Mouse (Mus musculus) embryo, embryonic 9.5 days (tissue): ENCODE measurements around the gene Myof.
A peak's percentile ranks its signal among the peaks of the same experiment; 100 is the strongest.

Source experiments
- DNase-seq: peaks from one replicate; pipeline ENCODE4 v3.0.0-alpha.2; 2017; ENCODE audit errors: extremely low spot score

Myof gene

GRCm38 (mm10) chr19:37946696-37947095 lies 96.7 kb downstream of the Myof start:
- DNase-seq = no peak

DNA sequence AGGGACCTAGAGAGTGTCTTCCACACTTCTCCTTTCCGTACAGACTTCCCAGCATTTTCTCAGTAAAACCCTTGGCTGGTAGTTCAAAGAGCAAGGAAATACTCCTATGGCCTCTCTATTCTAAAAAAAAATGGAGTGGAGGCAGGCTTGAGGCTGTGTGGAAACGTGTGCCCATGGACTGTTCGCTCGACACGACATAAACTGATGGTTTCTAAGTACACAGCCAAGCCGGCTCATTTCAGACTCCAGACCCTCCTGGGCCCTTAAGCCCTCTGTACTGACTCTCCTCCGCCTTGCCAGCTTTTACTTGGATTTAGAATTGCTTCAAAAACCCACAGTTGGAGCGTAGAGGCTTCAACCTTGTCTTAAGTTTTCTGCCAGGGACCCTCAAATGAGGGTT lies 97.3 kb downstream of the Myof start:
- no peak for DNase-seq

DNA sequence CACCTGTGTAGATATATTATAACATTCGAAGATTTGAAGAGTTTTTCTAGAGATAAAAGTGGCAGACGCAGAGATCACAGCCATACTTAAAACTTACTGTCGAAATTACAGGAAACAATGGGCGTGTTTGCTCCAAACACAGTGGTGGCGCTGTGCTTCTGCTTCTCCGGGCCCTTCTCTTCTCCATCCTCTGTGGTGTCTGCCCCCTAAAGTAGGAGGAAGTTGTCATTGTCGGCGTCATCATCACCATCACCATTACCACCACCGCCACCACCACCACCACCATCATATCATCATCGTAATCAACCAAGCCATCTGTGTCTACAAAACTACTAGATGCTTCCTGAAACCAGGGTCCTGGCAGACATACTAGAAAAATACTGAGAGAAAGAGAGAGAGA lies 104.2 kb downstream of the Myof start:
- DNase-seq = no peak

DNA sequence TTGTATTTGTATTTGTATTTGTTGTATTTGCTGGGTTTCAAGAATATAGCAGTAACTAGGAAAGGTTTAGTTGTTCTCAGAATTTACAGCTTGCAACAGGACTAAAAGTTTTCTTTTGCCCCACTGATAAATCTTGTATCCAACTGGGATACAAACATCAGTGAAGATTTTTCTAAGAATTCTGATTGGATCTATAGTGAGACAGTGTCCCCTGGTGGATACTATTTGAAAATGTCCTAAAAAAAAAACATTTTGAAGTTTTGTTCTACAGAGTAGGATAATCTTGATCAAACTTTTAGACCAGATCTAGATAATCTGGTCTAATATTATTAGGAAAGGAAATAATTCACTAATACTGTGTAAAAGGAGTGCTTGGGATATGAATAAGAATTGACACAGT lies 106.3 kb downstream of the Myof start:
- DNase-seq = no peak

GRCm38 (mm10) chr19:37934640-37935039 lies 108.7 kb downstream of the Myof start:
- no peak for DNase-seq

- DNase-seq = no peak
Observed at GRCm38 (mm10) chr19:37932198-37932597, 111.2 kb downstream of the Myof start.

DNA sequence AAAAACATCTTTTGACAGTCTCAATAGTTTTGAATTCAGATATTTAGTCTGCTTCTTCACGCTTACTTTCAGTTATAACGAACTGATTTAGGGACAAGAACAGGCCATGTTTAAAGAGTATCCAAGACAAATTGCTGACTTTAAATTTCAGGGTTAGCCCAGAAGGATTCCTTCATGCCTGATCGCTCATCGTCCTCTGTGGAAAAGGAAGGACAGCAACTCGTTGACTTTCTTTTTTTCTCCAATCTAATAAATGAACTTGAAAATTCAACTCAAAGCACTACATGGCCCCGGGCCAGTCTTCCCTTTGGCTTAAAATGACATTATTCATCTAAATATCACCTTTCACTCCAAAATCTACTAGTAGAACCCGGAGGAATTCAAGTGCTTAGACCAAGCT lies 115.5 kb downstream of the Myof start:
- DNase-seq = no peak

DNA sequence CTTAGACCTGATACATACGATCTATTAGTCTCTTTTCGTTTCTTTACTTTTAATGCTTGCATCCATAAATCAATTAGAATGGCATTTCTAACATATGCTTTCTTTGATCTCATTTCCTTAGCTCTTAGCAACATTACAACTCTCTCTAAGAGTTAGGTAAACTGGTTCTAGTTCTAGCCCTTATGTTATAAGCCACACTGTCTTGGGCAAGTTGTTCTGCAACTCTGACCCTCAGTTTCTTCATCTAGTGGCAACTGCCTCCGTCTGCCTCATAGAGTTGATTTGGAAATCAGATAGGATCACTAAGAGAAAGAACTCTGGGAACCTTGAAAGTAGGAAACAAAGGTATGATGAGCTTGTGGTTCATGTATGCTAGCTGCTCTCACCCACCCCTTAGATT lies 118.1 kb downstream of the Myof start:
- no peak for DNase-seq

GRCm38 (mm10) chr19:37924266-37924665 lies 119.1 kb downstream of the Myof start:
- DNase-seq = no peak

- DNase-seq = no peak
Observed at GRCm38 (mm10) chr19:37921098-37921497, 122.3 kb downstream of the Myof start.

GRCm38 (mm10) chr19:37918515-37918932 lies 124.9 kb downstream of the Myof start:
- peak; percentile 36 for DNase-seq

DNA sequence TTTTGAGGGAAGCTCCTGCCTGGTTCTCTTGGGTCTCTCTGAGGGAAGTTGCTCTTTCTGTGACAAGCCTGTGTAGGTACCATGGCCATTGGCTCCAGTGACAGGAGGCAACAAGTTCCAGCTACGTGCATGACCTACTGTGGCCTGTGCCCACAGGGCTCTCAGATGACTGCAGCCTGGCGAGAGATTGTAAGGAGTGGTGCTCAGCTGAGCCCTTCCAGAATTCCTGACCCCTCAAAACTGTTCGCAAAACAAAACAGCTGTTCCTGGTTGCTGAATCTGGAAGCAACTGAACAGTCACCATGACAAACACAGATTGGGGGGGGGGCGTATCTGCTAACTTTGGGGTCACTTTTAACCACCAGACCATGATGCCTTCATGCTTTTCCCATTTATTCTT lies 129.1 kb downstream of the Myof start:
- no peak for DNase-seq

GRCm38 (mm10) chr19:37912501-37912900 lies 130.9 kb downstream of the Myof start:
- DNase-seq = no peak

- no peak for DNase-seq
Observed at GRCm38 (mm10) chr19:37909830-37910261, 133.5 kb downstream of the Myof start.

- peak; percentile 56 for DNase-seq
Observed at GRCm38 (mm10) chr19:37907451-37908320, 135.7 kb downstream of the Myof start.

GRCm38 (mm10) chr19:37906916-37907315 lies 136.5 kb downstream of the Myof start:
- no peak for DNase-seq

DNA sequence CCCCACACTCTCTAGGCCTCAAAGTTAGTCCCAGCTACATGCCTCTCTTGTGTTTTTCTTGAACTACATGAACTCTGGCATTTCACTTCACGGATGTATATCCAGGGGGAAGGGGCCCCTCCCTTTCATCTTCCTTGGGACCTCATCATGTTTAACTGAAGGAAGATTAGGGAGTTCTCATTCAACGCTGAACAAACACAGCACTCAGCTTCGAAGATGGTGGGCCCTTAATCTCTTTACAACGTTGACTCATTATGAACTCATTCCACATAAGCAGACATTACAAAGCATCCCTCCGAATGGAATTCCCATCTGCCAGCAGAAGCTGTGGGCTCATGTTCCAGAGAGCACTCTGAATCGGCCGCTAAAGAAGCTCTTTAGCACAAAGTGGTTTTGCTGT lies 147.3 kb downstream of the Myof start:
- DNase-seq = peak; percentile 12

DNA sequence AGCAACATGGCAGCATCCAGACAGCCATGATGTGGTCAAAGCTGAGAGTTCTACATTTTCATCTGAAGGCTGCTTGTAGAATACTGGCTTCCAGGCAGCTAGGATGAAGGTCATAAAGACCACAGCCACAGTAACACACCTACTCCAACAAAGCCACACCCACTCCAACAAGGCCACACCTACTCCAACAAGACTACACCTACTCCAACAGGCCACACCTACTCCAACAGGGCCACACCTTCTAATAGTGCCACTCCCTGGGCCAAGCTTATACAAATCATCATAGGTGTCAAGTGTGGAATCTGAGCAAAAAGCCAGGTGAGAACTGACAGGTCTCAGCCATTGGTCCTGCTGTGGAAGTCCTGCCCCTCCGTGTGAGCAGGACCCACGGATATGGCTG lies 152.4 kb downstream of the Myof start:
- DNase-seq = no peak

GRCm38 (mm10) chr19:37886355-37887120 lies 156.8 kb downstream of the Myof start:
- peak; percentile 80 for DNase-seq

- peak; percentile 40 for DNase-seq
Observed at GRCm38 (mm10) chr19:37881431-37882081, 161.8 kb downstream of the Myof start.

GRCm38 (mm10) chr19:37877511-37878167 lies 165.7 kb downstream of the Myof start:
- peak; percentile 34 for DNase-seq
